Mouse (Mus musculus) cerebellum, adult 11 months (tissue): ENCODE measurements around the gene Ctla4.

Experiments
- DNase-seq: peaks from one replicate; pipeline ENCODE4 v3.0.0; 2022

The Ctla4 gene

GRCm38 (mm10) chr1:60866043-60866442, 20.8 kb upstream of the Ctla4 start:
- DNase-seq = no peak

DNA sequence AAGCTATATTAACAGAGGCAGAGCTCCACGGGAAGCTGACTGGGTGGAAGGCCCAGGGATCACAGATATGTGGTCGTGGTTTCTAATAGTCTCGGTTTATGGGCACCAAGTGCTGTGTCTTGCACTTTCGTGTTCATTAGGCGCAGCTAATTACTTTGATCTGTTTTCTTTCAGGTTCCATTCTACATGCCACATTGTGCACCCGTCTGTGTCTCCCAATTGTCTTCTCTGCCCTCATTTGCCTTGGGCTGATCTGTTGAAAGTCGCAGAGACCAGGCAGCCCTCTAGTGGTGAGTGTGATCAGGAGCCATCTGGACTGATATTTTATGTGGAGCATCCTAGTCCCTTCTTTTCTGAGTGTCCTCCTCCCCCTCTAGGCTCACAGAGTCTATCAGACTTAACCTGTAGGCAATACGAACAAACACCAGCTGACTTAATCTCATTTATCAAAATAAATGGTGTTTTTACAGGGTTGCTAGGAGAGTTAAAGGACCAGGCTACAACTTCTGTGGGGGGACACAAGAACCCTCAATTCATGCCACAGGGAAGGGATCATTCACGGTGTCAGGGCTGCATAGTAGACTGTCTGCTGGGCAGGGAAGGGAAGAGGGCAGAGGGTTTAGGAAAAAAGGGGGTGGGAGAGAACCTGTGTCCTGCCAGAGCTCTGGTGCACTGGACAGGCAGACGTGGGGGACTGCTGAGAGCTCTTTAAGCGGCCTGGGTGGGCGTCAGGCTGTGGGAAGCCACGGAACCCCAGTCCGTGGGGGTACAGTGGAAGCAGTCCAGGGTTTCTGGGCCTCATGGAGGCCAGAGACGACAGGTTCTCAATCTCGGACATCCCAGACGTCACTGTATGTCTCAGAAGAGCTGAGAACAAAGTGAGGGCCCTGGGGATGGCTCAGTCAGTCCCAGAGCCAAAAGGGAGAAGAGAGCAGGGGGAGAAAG, 18.2 kb upstream of the Ctla4 start:
- peak; percentile 7 for DNase-seq

DNA sequence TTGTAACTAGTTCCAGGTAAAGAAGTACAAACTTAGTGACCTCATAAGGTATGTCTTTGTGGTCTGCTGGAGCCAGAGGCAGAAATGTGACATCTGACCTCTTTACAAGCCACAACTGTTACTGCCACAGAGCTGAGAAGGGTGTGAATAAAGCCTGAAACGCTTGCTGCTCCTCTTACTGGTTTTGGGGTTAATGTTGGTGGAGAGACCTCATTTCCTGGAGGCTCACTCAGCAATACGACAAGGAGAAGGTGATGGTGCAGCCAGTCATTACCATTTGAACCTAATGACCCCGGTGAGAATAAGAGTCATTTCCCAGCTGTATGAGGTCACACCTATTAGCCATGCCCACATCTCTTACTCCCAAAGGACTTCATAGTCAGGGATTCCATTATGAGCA, 11.5 kb upstream of the Ctla4 start:
- DNase-seq = no peak

- no peak for DNase-seq
Observed at GRCm38 (mm10) chr1:60880116-60880867, 6.5 kb upstream of the Ctla4 start.

DNA sequence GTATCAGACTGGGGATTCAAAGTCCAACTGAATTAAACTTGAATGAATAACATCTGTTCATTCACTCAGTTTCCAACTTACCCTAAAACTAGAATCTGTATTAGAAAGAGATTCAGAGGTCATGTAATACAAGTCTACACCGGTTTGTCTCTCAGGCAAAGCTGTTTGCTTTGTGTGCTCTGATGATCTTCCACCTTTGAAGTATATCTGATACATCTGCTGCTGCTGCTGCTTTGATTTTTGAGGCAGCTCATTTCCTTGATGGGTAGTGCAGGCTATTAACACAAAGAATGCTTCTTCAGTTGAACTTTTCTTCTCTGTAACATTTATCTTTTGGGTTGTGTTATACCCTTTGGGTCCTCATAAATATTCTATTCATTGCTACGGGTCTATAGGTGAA, 4.0 kb upstream of the Ctla4 start:
- DNase-seq = no peak

- no peak for DNase-seq
Observed at GRCm38 (mm10) chr1:60883279-60883678, 3.5 kb upstream of the Ctla4 start.

DNA sequence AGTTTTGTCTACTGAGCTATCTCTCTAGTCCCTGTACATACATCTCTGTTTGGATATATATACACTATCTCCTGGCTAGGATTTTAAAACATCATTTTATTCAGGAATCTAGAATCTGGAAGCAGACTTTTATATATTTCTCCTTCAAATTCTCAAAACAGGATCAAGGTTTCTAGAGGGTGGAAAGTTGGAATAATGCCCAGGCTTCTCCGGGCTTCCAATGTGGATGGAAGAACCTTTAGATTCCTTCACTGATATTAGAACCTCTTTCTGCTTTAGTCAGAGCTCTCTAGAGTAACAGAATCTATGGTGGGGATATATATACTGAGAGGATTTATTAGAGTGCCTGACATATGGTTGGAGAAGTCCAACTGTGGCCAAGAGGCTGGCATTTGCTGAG, 2.2 kb upstream of the Ctla4 start:
- no peak for DNase-seq

GRCm38 (mm10) chr1:60898127-60898932, 11.5 kb downstream of the Ctla4 start:
- no peak for DNase-seq

- DNase-seq = no peak
Observed at GRCm38 (mm10) chr1:60898933-60899210, 12.1 kb downstream of the Ctla4 start.

- no peak for DNase-seq
Observed at GRCm38 (mm10) chr1:60899244-60899643, 12.4 kb downstream of the Ctla4 start.

DNA sequence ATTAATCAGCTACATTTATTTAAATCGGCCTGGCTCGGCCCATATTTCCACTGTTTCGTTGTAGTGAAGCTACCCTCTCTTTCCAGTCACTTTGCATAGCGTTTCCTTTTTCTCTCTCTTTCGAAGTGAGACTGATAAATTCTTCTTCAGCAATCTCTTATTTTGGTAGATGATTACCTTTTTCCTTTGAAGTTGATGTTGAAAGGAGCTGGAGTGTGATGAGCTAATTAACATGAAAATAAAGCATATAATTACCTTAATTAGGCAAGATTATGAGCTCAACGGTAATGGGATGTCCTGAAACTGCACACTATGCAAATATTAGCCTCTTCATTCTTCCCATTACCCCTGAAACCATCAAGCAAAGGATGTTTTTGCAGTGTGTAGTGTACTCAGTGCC, 15.7 kb downstream of the Ctla4 start:
- DNase-seq = no peak

DNA sequence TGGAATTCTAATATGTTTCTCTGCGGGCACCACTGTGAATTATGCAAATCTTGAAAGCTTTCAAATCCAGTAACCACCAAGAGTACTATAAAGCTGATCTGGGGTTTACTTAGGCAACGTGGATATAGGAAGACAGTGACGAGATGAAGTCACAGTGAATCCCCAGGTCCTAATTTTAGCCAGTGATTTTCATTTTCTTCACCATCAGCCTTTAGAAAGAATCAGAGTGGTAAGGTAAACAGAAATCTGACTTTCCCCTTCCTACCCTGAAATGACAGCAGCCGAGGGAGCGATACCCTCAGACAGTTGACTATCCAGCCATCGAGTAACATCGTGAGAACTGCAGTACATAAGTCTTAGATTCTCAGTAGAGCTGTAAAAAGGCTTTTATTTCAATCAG, 16.3 kb downstream of the Ctla4 start:
- DNase-seq = no peak

DNA sequence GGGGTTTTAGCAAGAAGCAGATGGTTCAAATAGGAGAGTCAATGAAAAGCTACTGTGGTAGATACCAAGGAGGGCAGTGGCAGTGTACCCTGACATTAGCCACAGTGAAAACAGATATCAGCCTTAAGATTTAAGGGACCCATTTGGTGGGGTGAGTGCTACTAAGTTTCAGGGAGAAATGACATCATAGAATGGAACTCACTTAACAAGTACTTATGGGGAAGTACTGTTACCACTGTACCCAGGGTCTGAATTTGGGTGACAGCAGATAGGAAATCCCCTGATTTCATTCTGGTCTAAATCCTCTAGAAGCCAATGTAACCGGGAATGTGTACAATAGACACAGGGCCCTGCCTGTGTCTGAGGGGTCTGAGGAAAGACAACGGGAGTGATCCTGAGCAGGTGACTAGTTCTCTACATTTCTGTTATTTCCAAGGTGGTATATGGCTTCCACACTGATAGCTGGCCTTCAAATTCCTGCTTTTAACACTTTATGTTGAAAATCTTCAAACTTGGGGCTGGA, 17.7 kb downstream of the Ctla4 start:
- DNase-seq = no peak

DNA sequence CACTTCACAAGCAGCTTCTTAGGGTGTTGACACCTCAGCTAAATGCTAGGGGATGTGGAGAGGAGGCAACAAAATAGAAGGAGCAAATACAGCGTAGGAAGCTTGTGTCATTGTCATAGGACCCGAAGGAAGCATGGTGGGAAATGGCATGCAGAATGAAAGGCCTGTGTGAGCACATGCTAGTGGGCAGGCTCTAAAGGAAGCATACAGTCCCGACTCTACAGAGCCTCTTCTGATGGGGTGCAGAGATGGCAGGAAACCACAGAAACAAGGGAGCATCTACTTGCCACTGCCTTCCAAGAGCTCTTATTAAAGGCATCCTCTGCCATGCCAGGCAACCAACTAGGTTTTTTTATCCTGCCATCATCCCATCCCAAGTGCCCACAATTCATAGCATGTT, 20.7 kb downstream of the Ctla4 start:
- DNase-seq = no peak

- no peak for DNase-seq
Observed at GRCm38 (mm10) chr1:60908751-60909161, 22.0 kb downstream of the Ctla4 start.

DNA sequence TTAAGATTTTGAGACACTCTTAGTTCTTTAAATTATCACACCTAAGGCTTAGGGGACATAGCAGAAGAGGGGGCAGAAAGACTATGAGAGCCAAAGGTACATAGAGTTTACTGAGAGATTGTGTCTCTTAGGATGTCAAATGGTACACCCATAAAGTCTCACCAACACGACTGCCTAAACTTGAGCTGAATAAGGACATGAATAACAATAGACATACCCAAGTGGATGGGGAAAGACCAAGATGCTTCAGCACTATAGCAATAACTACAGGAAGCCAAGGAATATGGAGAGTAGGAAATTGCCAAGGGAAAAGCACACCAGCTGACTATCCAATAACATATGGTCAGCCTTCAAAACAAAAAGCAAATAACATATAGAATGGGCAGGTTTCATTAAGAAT, 22.9 kb downstream of the Ctla4 start:
- DNase-seq = no peak

- no peak for DNase-seq
Observed at GRCm38 (mm10) chr1:60910796-60911195, 24.0 kb downstream of the Ctla4 start.

- DNase-seq = no peak
Observed at GRCm38 (mm10) chr1:60911631-60912030, 24.8 kb downstream of the Ctla4 start.

DNA sequence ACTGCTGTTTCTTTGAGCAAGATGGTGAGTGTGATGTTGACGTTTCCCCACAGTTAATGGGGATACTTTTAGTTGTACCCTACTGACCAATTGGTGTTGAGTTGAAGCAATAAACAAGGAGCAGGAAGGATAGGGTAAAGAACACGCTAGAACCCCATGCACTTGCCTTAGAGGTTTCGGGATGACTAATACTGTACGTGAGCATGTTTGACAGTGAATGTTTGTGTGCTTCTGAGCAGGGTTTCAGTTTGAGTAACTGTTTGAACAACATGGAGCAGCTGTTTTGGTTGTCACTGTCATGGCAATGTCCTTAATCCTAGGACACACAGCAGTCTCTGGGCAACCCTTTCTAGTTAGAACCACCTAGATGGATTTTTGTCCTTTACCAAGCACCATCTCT, 26.5 kb downstream of the Ctla4 start:
- DNase-seq = no peak

GRCm38 (mm10) chr1:60916281-60916781, 29.5 kb downstream of the Ctla4 start:
- no peak for DNase-seq

DNA sequence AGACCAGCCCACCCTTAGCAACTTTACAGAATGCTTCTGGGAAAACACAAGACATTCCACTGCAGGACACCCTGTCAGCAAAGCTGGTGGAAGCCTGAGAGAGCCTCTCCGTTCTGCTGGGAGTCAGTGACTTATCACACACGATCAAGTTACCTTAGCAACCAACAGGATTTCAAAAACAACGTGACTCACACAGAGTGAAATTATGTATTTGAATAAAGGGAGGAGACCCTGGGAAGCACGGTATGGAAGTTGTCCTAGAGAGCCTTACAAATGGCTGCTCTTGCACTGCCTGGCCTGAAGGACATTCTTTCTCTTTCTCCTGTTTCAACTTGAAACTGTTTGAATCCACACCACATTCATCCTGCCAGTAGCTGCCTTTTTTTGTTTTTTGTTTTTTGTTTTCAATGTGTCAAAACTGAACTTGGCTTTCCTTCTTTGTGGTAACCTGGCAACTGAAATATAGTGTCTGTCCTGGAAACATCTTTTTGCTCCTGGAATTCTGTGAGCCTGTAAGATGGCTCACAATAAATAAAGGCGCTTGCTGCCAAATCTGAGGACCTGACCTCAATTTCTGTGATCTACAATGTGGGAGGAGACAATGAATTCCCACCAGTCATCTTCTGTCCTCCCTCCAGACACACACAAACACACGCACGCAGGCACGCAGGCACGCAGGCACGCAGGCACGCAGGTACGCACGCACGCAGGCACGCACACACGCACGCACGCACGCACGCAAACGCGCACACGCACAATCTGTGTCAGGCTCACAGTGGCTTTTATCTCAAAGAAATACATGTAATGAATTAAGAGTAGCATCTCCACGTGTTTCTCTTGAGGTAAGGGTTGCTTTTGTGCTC, 33.9 kb downstream of the Ctla4 start:
- no peak for DNase-seq

DNA sequence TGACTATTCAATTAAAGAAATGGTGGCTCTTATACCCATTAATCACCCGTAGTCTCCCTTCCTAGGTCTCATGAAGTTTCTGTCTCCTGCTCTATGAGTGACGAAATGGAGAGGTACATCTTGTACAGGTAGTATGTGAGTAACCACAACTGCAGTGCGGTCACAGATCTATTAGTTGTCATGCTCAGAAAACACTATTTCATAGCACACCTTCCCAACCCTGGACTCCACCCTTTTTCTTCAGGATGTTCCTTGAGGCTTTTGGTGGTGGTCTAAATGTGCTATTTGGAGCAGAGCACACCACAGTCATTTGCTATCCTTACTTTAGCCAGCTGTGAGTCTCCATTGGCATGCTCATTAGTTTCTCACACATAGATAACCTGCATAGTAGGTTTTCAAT, 42.2 kb downstream of the Ctla4 start:
- DNase-seq = no peak
